Mouse (Mus musculus): Measurements from ENCODE around the gene Rplp0. TPM values are rescaled to one million over a fixed set of nuclear protein-coding genes. Genes with fewer than 3 reads are reported as not detected.
"Not testable (repeated sequence)": the region's sequence is repeated elsewhere in the genome, so short reads cannot be mapped to it uniquely, and the experiment has no call there.

Gene Rplp0
- polyA plus RNA-seq, 1 experiment from 2014 or later = 832 TPM

GRCm38 (mm10) chr5:115514346-115514745, 44.9 kb upstream of the Rplp0 start:
- H3K27me3 ChIP-seq (replicated peaks; ENCODE audit: control insufficient read depth, insufficient read depth, low read length) = no peaks in the 10 kb centered on the region
- H3K4me1 ChIP-seq (replicated peaks; ENCODE audit: control insufficient read depth, insufficient read depth, low read length) = peaks cover 6% of the 10 kb centered on the region
- WGBS = 73% methylated on average over 6 of the region's 6 CpGs
- 0 out of 2 replicates have a peak overlapping the region, but pooled peaks have one; percentile 40 for H3K4me2 ChIP-seq (replicated peaks; ENCODE audit: low read depth)
- H3K4me3 ChIP-seq (ENCODE audit: low read depth, low read length) = no peak overlapping the region
- TF ChIP-seq CTCF (IDR thresholded peaks at IDR 0.05; ENCODE audit: low read depth) = no peak
- ATAC-seq = no peak
- no peak overlapping the region for H3K9ac ChIP-seq (ENCODE audit: low read depth, low read length)
- no peaks in the 10 kb centered on the region for H3K9me3 ChIP-seq (ENCODE audit: control insufficient read depth)
- H3K27ac ChIP-seq (ENCODE audit: low read depth, low read length) = peak overlapping the region; percentile 31; the same call in 1 of the 2 replicates
- H3K36me3 ChIP-seq (ENCODE audit: control insufficient read depth, insufficient read depth) = peaks cover 19% of the 10 kb centered on the region; the same call in 1 of the 2 replicates

GRCm38 (mm10) chr5:115514896-115515587, 44.2 kb upstream of the Rplp0 start:
- H3K27me3 ChIP-seq (replicated peaks; ENCODE audit: control insufficient read depth, insufficient read depth, low read length) = no peaks in the 10 kb centered on the region
- peak overlapping the region; percentile 40 for H3K4me2 ChIP-seq (replicated peaks; ENCODE audit: low read depth)
- peaks cover 19% of the 10 kb centered on the region; the same call in 1 of the 2 replicates for H3K36me3 ChIP-seq (ENCODE audit: control insufficient read depth, insufficient read depth)
- no peak; the same call in 1 of the 2 replicates for ATAC-seq
- H3K27ac ChIP-seq (ENCODE audit: low read depth, low read length) = peak overlapping the region; percentile 64
- no peak overlapping the region for H3K9ac ChIP-seq (ENCODE audit: low read depth, low read length)
- WGBS = 33% methylated on average over 20 of the region's 20 CpGs
- TF ChIP-seq CTCF (IDR thresholded peaks at IDR 0.05; ENCODE audit: low read depth) = no peak
- H3K4me3 ChIP-seq (ENCODE audit: low read depth, low read length) = no peak overlapping the region
- no peaks in the 10 kb centered on the region for H3K9me3 ChIP-seq (ENCODE audit: control insufficient read depth)
- H3K4me1 ChIP-seq (replicated peaks; ENCODE audit: control insufficient read depth, insufficient read depth, low read length) = peaks cover 1% of the 10 kb centered on the region

- WGBS = 75% methylated on average over 32 of the region's 32 CpGs
- no peak for ATAC-seq
- H3K36me3 ChIP-seq (ENCODE audit: control insufficient read depth, insufficient read depth) = peaks cover 19% of the 10 kb centered on the region; the same call in 1 of the 2 replicates
- TF ChIP-seq CTCF (IDR thresholded peaks at IDR 0.05; ENCODE audit: low read depth) = no peak
- H3K4me3 ChIP-seq (ENCODE audit: low read depth, low read length) = no peak overlapping the region
- no peak overlapping the region for H3K9ac ChIP-seq (ENCODE audit: low read depth, low read length)
- H3K4me2 ChIP-seq (replicated peaks; ENCODE audit: low read depth) = no peak overlapping the region
- no peaks in the 10 kb centered on the region for H3K27me3 ChIP-seq (replicated peaks; ENCODE audit: control insufficient read depth, insufficient read depth, low read length)
- no peaks in the 10 kb centered on the region for H3K9me3 ChIP-seq (ENCODE audit: control insufficient read depth)
- peak overlapping the region; percentile 68 for H3K27ac ChIP-seq (ENCODE audit: low read depth, low read length)
- H3K4me1 ChIP-seq (replicated peaks; ENCODE audit: control insufficient read depth, insufficient read depth, low read length) = peaks cover 7% of the 10 kb centered on the region; the same call in 1 of the 2 replicates
These were observed 43.0 kb upstream of the Rplp0 start for GRCm38 (mm10) chr5:115516081-115516907.

- TF ChIP-seq CTCF (IDR thresholded peaks at IDR 0.05; ENCODE audit: low read depth) = no peak
- Histone ChIP-seq H3K4me1 (replicated peaks; ENCODE audit: control insufficient read depth, insufficient read depth, low read length) (peaks cover 7% of the 10 kb centered on the region; the same call in 1 of the 2 replicates), H3K9me3 (ENCODE audit: control insufficient read depth) (no peaks in the 10 kb centered on the region), H3K4me3 (ENCODE audit: low read depth, low read length) (no peak overlapping the region), H3K36me3 (ENCODE audit: control insufficient read depth, insufficient read depth) (peaks cover 19% of the 10 kb centered on the region; the same call in 1 of the 2 replicates), H3K27me3 (replicated peaks; ENCODE audit: control insufficient read depth, insufficient read depth, low read length) (no peaks in the 10 kb centered on the region), H3K27ac (ENCODE audit: low read depth, low read length) (peak overlapping the region; percentile 68), H3K9ac (ENCODE audit: low read depth, low read length) (no peak overlapping the region), H3K4me2 (replicated peaks; ENCODE audit: low read depth) (no peak overlapping the region)
- no peak for ATAC-seq
- 88% methylated on average over 7 of the region's 7 CpGs for WGBS
These were observed 42.4 kb upstream of the Rplp0 start for GRCm38 (mm10) chr5:115516908-115517307.

GRCm38 (mm10) chr5:115517501-115517900, 41.8 kb upstream of the Rplp0 start:
- Histone ChIP-seq H3K27ac (ENCODE audit: low read depth, low read length) (peak overlapping the region; percentile 62), H3K4me1 (replicated peaks; ENCODE audit: control insufficient read depth, insufficient read depth, low read length) (peaks cover 7% of the 10 kb centered on the region; the same call in 1 of the 2 replicates), H3K4me3 (ENCODE audit: low read depth, low read length) (no peak overlapping the region), H3K9me3 (ENCODE audit: control insufficient read depth) (no peaks in the 10 kb centered on the region), H3K27me3 (replicated peaks; ENCODE audit: control insufficient read depth, insufficient read depth, low read length) (no peaks in the 10 kb centered on the region), H3K36me3 (ENCODE audit: control insufficient read depth, insufficient read depth) (peaks cover 19% of the 10 kb centered on the region; the same call in 1 of the 2 replicates), H3K4me2 (replicated peaks; ENCODE audit: low read depth) (no peak overlapping the region), H3K9ac (ENCODE audit: low read depth, low read length) (no peak overlapping the region)
- TF ChIP-seq CTCF (IDR thresholded peaks at IDR 0.05; ENCODE audit: low read depth) = no peak
- no peak for ATAC-seq
- WGBS = 86% methylated on average over 9 of the region's 9 CpGs

- H3K9me3 ChIP-seq (ENCODE audit: control insufficient read depth); H3K27me3 ChIP-seq (replicated peaks; ENCODE audit: control insufficient read depth, insufficient read depth, low read length); H3K27ac ChIP-seq (ENCODE audit: low read depth, low read length); H3K4me2 ChIP-seq (replicated peaks; ENCODE audit: low read depth); H3K9ac ChIP-seq (ENCODE audit: low read depth, low read length); ATAC-seq; H3K4me1 ChIP-seq (replicated peaks; ENCODE audit: control insufficient read depth, insufficient read depth, low read length); H3K4me3 ChIP-seq (ENCODE audit: low read depth, low read length): not testable (repeated sequence)
- WGBS = 93% methylated on average over 7 of the region's 8 CpGs
- peaks cover 17% of the 10 kb centered on the region; the same call in 1 of the 2 replicates for H3K36me3 ChIP-seq (ENCODE audit: control insufficient read depth, insufficient read depth)
- 0 out of 2 replicates have a peak, but pooled peaks have one; percentile 3 for TF ChIP-seq CTCF (IDR thresholded peaks at IDR 0.05; ENCODE audit: low read depth)
These were observed 41.1 kb upstream of the Rplp0 start for GRCm38 (mm10) chr5:115518214-115518613.

Measured in intestine, postnatal 0 days (tissue).